Mouse (Mus musculus) CH12.LX (cell line): ENCODE data around the gene Setx.

Source experiments
- CHD2 ChIP-seq: IDR thresholded peaks from 2 replicates; pipeline ENCODE4 v1.6.1; 2011; ENCODE audit warnings: low read length, improper control_type of control experiment
- CTCF ChIP-seq, 2 experiments: IDR thresholded peaks in 1 of 2; conservative IDR thresholded peaks in 1 of 2; 2 replicates each; pipeline ENCODE4 v1.5.1; 2011 to 2012; ENCODE audit warnings: low read depth in 2 of 2, low read length in 2 of 2, improper control_type of control experiment in 1 of 2, inconsistent platforms in 1 of 2, mild to moderate bottlenecking in 1 of 2, moderate library complexity in 1 of 2
- E2F4 ChIP-seq: IDR thresholded peaks from 2 replicates; pipeline ENCODE4 v1.6.1; 2011; ENCODE audit warnings: low read depth, low read length, improper control_type of control experiment; ENCODE audit not compliant: insufficient replicate concordance
- ETS1 ChIP-seq: conservative IDR thresholded peaks from 2 replicates; pipeline ENCODE4 v1.6.1; 2012; ENCODE audit warnings: low read depth, mild to moderate bottlenecking, inconsistent platforms, low read length, improper control_type of control experiment, moderate library complexity
- JUND ChIP-seq: conservative IDR thresholded peaks from 2 replicates; pipeline ENCODE4 v1.6.1; 2011; ENCODE audit warnings: low read depth, low read length, improper control_type of control experiment
- MAFK ChIP-seq: IDR thresholded peaks from 2 replicates; pipeline ENCODE4 v1.6.1; 2011; ENCODE audit warnings: low read length, improper control_type of control experiment; ENCODE audit not compliant: insufficient replicate concordance
- POLR2A ChIP-seq: IDR thresholded peaks from 2 replicates; pipeline ENCODE4 v1.6.1; 2011; ENCODE audit warnings: low read depth, mild to moderate bottlenecking, improper control_type of control experiment, low read length
- USF1 ChIP-seq: IDR thresholded peaks from 2 replicates; pipeline ENCODE4 v1.6.1; 2014; ENCODE audit warnings: low read depth, mild to moderate bottlenecking, inconsistent platforms, low read length, improper control_type of control experiment
- ZNF384 ChIP-seq: IDR thresholded peaks from 2 replicates; pipeline ENCODE4 v1.6.1; 2012; ENCODE audit warnings: low read depth, low read length, improper control_type of control experiment, inconsistent platforms

- no peak for TF ChIP-seq ZNF384
- no peak for TF ChIP-seq POLR2A
- TF ChIP-seq JUND, result no peak
- TF ChIP-seq E2F4, result no peak
- TF ChIP-seq CTCF (conservative IDR thresholded peaks at IDR 0.05 in 1 of 2, IDR thresholded peaks at IDR 0.05 in 1 of 2; ENCODE audit: low read depth in 2 of 2, low read length in 2 of 2), result no peak
- TF ChIP-seq USF1, result no peak
- no peak for TF ChIP-seq ETS1
- TF ChIP-seq MAFK, result no peak
- no peak for TF ChIP-seq CHD2
These were observed 28.0 kb downstream of the Setx start for GRCm38 (mm10) chr2:29151941-29152340.
